Mouse (Mus musculus): Measurements from ENCODE around the gene Vps4a. TPM values are rescaled to one million over a fixed set of nuclear protein-coding genes. Genes with fewer than 3 reads are reported as not detected.
"Not testable (repeated sequence)": the region's sequence is repeated elsewhere in the genome, so short reads cannot be mapped to it uniquely, and the experiment has no call there.

Gene Vps4a
- polyA plus RNA-seq (2015; fragmentation: Nextera tagmentation; extraction: Ambion mirVana), result 72.1 and 72.5 TPM in 2 replicates

DNA sequence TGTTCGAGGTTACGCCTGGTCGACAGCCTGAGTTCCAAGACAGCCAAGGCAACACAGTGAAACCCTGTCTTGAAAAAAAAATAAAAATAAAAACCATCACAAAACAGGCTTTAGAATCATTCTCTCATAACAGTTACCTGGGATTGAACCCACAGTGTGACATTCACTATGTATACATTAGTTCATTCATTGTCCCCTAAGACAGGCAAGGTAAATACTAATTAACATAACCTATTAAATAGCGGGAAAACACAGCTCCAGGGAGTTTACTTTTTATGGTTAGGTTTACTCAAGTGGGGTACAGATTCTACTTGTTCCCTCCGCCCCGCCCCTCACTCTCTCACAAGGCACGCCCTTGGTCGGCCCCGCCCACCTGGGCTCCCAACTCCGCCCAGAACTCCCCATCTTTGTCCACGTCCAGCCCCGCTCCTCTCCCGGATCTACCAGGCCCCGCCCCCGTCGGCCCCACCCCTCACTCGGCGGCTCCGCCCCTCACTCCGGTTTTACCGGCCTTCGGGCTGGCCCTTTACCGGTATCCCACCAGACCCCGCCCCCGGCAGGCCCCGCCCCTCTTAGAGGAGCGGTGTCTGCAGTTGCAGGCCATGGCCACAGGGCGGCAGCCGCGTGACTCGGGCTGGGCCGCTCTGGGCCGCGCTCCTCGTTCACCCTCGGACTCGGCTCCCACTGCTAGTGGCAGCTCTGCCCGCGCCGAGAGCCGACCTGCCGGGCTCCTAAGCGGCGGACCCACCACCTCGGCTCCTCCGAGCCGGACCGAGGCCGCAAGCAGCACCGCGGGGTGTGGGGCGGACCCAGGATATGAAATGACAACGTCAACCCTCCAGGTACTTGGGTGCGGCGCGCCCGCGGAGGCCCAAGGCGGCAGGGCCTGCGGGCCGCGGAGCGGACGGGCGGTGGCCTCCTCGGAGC, at the start of gene Vps4a:
Vps4a (plus strand) TSS at position 573 of the 927 bp plus-strand sequence.
- Histone ChIP-seq H3K9ac (peak within 1 kb of the TSS; percentile 93), H3K27me3 (no peaks in the 10 kb centered on the region), H3K4me3 (replicated peaks) (peak within 1 kb of the TSS; percentile 96), H3K9me3 (replicated peaks) (no peaks in the 10 kb centered on the region), H3K36me3 (no peaks in the 10 kb centered on the region), H3K4me2 (replicated peaks) (peak within 1 kb of the TSS; percentile 72), H3K27ac (replicated peaks) (peak within 1 kb of the TSS; percentile 89), H3K4me1 (peaks cover 18% of the 10 kb centered on the region)
- 4% methylated on average over 66 of the region's 66 CpGs for WGBS
- ATAC-seq (ENCODE audit: insufficient number of reproducible peaks, low FRiP score, low TSS enrichment, low read depth), result peak; percentile 94

DNA sequence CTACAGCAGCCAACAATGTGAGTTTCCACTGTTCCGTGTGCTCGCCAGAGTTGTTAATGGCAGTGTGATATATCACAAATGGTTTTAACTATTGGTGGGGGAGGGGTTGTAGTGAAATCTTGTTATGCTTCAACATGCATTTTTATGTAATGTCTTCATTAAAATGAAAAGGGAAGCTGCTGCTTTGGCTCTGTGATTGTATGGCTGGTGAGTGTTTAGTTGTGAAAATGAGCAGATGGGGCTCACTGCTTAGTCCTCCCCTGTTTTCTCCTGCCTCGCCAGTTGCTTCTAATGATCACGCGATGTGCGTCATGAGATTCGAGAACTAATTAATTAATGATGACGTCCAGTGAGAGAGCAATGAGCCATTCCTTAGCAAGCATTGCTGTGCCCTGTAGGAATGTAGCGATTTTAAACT, 45.6 kb upstream of the Vps4a start:
- 66% methylated on average over 9 of the region's 9 CpGs for WGBS
- H3K27ac ChIP-seq (replicated peaks), result no peak overlapping the region
- no peak for ATAC-seq (ENCODE audit: insufficient number of reproducible peaks, low FRiP score, low TSS enrichment, low read depth)

DNA sequence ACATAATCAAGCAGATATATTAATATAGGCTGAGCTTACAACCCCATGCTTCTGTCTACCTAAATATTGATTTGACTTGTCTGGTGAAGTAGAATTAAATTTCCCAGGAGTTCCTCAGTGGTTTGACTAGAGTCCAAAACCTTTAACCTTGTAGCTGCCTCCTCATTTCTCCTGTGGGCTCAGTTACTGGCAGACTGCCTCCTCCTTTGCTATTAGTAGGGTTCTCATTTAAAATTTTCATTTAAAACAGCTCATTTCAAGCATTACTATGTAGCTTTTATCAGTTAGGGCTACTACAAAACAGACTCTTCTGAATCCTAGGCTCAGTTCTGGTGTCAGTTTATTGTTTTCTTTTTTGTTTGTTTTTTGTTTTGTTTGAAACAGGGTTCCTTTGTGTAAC, 45.1 kb upstream of the Vps4a start:
- peaks cover 5% of the 10 kb centered on the region; the same call in 1 of the 2 replicates for H3K36me3 ChIP-seq
- no peak overlapping the region for H3K4me2 ChIP-seq (replicated peaks)
- H3K9me3 ChIP-seq (replicated peaks), result no peaks in the 10 kb centered on the region
- H3K9ac ChIP-seq, result no peak overlapping the region
- H3K4me1 ChIP-seq, result no peaks in the 10 kb centered on the region
- ATAC-seq (ENCODE audit: insufficient number of reproducible peaks, low FRiP score, low TSS enrichment, low read depth), result no peak
- no peak overlapping the region for H3K27ac ChIP-seq (replicated peaks)
- no peak overlapping the region for H3K4me3 ChIP-seq (replicated peaks)
- H3K27me3 ChIP-seq, result no peaks in the 10 kb centered on the region

More for the DNA sequence above, 45.6 kb upstream of the Vps4a start:
- Histone ChIP-seq H3K9ac (no peak overlapping the region), H3K4me2 (replicated peaks) (no peak overlapping the region), H3K4me1 (no peaks in the 10 kb centered on the region), H3K27me3 (no peaks in the 10 kb centered on the region), H3K36me3 (peaks cover 2% of the 10 kb centered on the region; the same call in 1 of the 2 replicates), H3K9me3 (replicated peaks) (no peaks in the 10 kb centered on the region), H3K4me3 (replicated peaks) (no peak overlapping the region)

DNA sequence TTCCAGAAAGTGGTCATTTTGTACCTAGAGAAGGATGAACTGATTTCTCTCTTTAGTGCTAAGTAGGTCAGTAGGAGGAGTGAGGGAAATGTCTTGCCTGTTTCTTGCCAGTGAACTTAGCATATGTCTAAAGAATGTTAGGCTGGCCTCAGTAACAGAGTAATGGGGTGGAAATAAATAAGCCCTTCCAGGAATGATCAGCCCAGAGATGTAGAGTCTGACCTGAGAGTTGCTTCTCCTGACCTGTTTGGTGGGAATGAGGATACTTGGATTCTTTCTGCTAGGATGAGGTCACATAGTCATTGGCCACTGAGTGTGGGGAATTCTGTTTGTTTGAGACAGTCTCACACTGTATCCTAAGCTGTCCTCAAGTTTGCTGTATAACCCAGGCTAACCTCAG, 43.5 kb upstream of the Vps4a start:
- Histone ChIP-seq H3K4me3 (replicated peaks) (no peak overlapping the region), H3K4me2 (replicated peaks) (no peak overlapping the region), H3K4me1 (no peaks in the 10 kb centered on the region), H3K36me3 (peaks cover 17% of the 10 kb centered on the region), H3K9me3 (replicated peaks) (no peaks in the 10 kb centered on the region), H3K27me3 (no peaks in the 10 kb centered on the region), H3K9ac (no peak overlapping the region), H3K27ac (replicated peaks) (no peak overlapping the region)
- ATAC-seq (ENCODE audit: insufficient number of reproducible peaks, low FRiP score, low TSS enrichment, low read depth), result no peak

DNA sequence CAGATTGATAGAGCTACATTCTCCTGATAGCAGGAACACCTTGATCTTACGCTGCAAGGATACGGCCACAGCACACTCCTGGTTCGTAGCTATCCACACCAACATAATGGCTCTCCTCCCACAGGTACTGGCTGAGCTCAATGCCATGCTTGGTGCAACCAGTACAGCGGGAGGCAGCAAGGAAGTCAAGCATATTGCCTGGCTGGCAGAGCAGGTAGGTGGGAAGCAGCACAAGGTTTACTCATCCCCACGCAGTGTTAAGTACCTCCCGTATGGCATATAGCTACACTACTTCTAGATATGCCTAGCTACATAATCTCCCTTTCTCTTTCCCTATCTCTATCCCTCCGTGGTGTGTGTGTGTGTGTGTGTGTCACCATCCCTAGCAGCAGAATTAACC, 39.6 kb upstream of the Vps4a start:
- no peak overlapping the region for H3K4me3 ChIP-seq (replicated peaks)
- H3K36me3 ChIP-seq, result peaks cover 19% of the 10 kb centered on the region
- no peaks in the 10 kb centered on the region for H3K27me3 ChIP-seq
- H3K4me2 ChIP-seq (replicated peaks), result no peak overlapping the region
- H3K9me3 ChIP-seq (replicated peaks), result no peaks in the 10 kb centered on the region
- no peak overlapping the region for H3K9ac ChIP-seq
- H3K27ac ChIP-seq (replicated peaks), result no peak overlapping the region
- H3K4me1 ChIP-seq, result no peaks in the 10 kb centered on the region
- WGBS, result 97% methylated on average over 7 of the region's 7 CpGs
- ATAC-seq (ENCODE audit: insufficient number of reproducible peaks, low FRiP score, low TSS enrichment, low read depth), result no peak

DNA sequence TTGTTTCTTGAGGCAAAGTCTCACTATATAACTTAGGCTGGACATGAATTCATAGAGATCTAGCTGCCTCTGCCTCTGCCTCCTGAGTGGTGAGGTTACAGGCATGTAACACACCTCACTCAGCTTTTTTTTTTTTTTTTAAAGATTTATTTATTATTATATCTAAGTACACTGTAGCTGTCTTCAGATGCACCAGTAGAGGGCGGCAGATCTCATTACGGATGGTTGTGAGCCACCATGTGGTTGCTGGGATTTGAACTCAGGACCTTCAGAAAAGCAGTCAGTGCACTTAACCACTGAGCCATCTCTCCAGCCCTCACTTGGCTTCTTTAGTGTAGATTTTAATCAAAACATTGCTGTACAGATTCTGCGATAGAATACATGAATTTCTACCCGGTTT, 34.7 kb upstream of the Vps4a start:
- H3K4me2 ChIP-seq (replicated peaks); H3K27me3 ChIP-seq; H3K27ac ChIP-seq (replicated peaks); H3K9me3 ChIP-seq (replicated peaks); H3K4me3 ChIP-seq (replicated peaks); H3K4me1 ChIP-seq; ATAC-seq (ENCODE audit: insufficient number of reproducible peaks, low FRiP score, low TSS enrichment, low read depth); H3K9ac ChIP-seq: not testable (repeated sequence)
- WGBS, result 87% methylated on average over 4 of the region's 4 CpGs
- H3K36me3 ChIP-seq, result peaks cover 23% of the 10 kb centered on the region

DNA sequence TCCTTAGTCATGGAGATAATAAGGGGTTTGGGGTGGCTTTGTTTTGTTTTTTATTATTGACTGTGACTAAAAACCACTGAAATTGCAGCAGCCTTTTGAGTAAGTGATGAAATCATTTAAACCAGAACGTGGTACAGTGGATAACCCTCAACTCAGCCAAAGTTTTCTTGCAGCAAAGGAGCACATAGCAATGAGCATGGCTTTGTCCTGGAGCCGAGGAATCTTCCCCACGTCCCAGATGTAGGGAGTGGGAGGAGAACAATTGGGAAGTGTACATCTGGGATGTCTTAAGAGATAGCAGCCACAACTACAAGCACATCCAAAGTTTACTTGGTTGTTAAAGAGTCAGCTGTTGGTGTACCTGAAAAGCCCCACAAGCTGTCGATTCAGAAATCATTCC, 33.6 kb upstream of the Vps4a start:
- Histone ChIP-seq H3K4me1 (peaks cover 14% of the 10 kb centered on the region), H3K36me3 (peaks cover 15% of the 10 kb centered on the region; the same call in 1 of the 2 replicates), H3K9ac (no peak overlapping the region), H3K27me3 (no peaks in the 10 kb centered on the region), H3K4me3 (replicated peaks) (no peak overlapping the region), H3K9me3 (replicated peaks) (no peaks in the 10 kb centered on the region), H3K4me2 (replicated peaks) (no peak overlapping the region), H3K27ac (replicated peaks) (no peak overlapping the region)
- ATAC-seq (ENCODE audit: insufficient number of reproducible peaks, low FRiP score, low TSS enrichment, low read depth), result no peak
- WGBS, result 52% methylated on average over 4 of the region's 4 CpGs

DNA sequence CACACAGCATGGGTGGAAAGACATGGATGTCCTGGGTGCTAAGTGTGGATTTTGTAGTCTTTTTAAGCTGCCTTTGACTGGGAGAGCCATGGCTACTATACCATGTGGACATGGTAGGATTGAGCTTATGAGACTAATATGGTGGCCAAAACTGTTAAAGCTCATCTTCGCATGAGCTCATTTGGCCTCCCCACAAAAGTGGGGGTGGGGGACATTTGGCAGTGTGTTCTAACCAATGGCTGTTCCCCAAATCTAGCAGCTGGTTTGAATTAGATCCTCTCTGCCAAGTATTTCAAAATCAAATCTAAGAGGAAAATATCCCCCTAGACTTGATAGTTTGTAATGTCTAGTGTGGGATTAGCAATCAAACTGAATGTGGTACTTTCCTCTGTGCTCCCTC, 32.0 kb upstream of the Vps4a start:
- Histone ChIP-seq H3K4me3 (replicated peaks) (no peak overlapping the region), H3K4me1 (peaks cover 14% of the 10 kb centered on the region), H3K9ac (no peak overlapping the region), H3K27ac (replicated peaks) (0 out of 2 replicates have a peak overlapping the region, but pooled peaks have one; percentile 45), H3K4me2 (replicated peaks) (no peak overlapping the region), H3K9me3 (replicated peaks) (no peaks in the 10 kb centered on the region), H3K36me3 (peaks cover 15% of the 10 kb centered on the region; the same call in 1 of the 2 replicates), H3K27me3 (no peaks in the 10 kb centered on the region)
- 43% methylated on average over 1 of the region's 1 CpGs for WGBS
- ATAC-seq (ENCODE audit: insufficient number of reproducible peaks, low FRiP score, low TSS enrichment, low read depth), result peak; percentile 56; the same call in 1 of the 2 replicates

DNA sequence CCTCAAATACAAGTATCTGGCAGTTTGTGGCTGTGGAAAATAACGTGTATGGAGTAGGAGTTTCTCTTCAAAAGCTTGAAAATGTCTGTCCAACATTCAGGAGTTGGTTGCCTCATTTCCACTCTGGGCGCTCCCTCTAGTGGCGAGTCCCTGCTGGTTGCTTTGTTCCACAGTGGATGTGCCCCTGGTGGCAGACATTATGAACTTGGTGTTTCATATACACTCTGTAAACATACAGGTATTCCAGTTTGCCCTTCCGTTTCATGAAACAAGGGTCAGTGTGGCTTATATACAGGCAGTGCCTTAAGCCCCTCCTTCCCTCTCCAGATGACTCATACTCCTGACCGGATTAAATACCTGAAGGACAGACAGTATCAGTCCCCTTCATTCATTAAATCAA, 28.5 kb upstream of the Vps4a start:
- peaks cover 14% of the 10 kb centered on the region for H3K4me1 ChIP-seq
- H3K27ac ChIP-seq (replicated peaks), result no peak overlapping the region
- ATAC-seq (ENCODE audit: insufficient number of reproducible peaks, low FRiP score, low TSS enrichment, low read depth), result peak; percentile 43
- H3K9me3 ChIP-seq (replicated peaks), result no peaks in the 10 kb centered on the region
- H3K4me2 ChIP-seq (replicated peaks), result no peak overlapping the region
- no peak overlapping the region for H3K4me3 ChIP-seq (replicated peaks)
- H3K27me3 ChIP-seq, result no peaks in the 10 kb centered on the region
- WGBS, result 29% methylated on average over 5 of the region's 5 CpGs
- peaks cover 30% of the 10 kb centered on the region; the same call in 1 of the 2 replicates for H3K36me3 ChIP-seq
- H3K9ac ChIP-seq, result no peak overlapping the region

DNA sequence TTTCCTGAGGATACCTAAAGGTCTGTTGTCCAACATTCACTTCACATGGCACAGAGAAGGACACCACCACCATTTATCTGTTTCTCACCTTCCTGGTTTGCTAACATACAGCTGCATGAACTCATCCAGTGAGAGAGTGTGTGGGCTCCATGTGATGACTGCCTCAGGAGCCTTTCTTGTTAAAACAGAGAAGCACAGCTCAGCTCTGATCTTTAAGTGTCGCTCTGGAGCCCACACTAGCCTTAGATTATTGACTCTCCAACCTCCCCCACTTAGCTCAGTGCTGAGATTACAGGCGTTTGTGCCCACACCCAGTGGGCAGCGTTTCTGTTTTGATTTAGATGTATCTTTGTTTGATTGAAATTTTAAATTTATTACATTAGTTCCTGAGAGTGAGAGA, 23.2 kb upstream of the Vps4a start:
- H3K4me1 ChIP-seq, result no peaks in the 10 kb centered on the region
- no peak for ATAC-seq (ENCODE audit: insufficient number of reproducible peaks, low FRiP score, low TSS enrichment, low read depth)
- no peak overlapping the region for H3K4me2 ChIP-seq (replicated peaks)
- H3K27me3 ChIP-seq, result no peaks in the 10 kb centered on the region
- H3K27ac ChIP-seq (replicated peaks), result no peak overlapping the region
- H3K9ac ChIP-seq, result no peak overlapping the region
- peaks cover 59% of the 10 kb centered on the region for H3K36me3 ChIP-seq
- no peaks in the 10 kb centered on the region for H3K9me3 ChIP-seq (replicated peaks)
- no peak overlapping the region for H3K4me3 ChIP-seq (replicated peaks)
- 87% methylated on average over 3 of the region's 3 CpGs for WGBS

DNA sequence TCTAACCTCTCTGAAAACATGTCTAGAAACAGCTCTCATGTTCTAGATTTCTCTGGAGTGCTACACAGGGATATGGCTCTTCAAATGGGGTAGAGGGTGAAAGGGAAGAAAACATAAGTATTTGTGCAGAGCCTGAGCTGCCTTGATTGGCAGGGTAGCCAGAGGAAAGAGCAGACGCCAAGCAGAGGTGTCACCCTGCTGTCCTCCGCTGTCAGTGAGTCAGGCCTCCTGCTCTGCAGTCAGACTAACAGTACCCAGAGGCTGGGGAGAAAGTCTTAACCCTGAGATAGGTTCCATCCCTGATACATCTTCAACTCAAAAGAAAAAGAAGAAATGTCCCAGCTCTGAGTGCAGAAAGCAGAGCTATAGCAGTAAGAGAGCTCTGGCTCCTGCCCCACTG, 18.4 kb upstream of the Vps4a start:
- WGBS, result 71% methylated on average over 2 of the region's 2 CpGs
- H3K4me1 ChIP-seq, result no peaks in the 10 kb centered on the region
- no peak overlapping the region for H3K27ac ChIP-seq (replicated peaks)
- ATAC-seq (ENCODE audit: insufficient number of reproducible peaks, low FRiP score, low TSS enrichment, low read depth), result no peak
- no peaks in the 10 kb centered on the region for H3K9me3 ChIP-seq (replicated peaks)
- H3K4me3 ChIP-seq (replicated peaks), result no peak overlapping the region
- H3K4me2 ChIP-seq (replicated peaks), result no peak overlapping the region
- H3K27me3 ChIP-seq, result no peaks in the 10 kb centered on the region
- peaks cover 42% of the 10 kb centered on the region for H3K36me3 ChIP-seq
- H3K9ac ChIP-seq, result no peak overlapping the region

DNA sequence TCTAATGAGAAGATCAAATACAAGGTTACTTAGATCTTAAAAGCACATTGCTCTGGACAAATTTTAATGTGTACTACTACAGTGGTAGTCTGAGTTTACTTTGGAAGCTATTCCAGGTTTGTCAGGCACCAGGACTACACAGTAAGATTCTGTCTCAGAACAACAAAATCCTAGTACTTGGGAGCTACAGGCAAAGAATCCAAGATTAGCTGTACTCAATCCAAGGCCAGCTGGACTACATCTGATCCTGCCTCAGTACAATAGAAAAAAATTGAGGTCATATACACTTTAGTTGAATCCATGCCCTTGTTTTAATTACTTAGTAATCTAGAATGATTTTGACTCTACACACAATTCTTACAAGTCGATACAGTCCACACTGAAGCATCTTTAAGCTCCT, 16.1 kb upstream of the Vps4a start:
- no peak overlapping the region for H3K4me2 ChIP-seq (replicated peaks)
- WGBS, result 93% methylated on average over 1 of the region's 1 CpGs
- H3K4me1 ChIP-seq, result no peaks in the 10 kb centered on the region
- no peaks in the 10 kb centered on the region for H3K27me3 ChIP-seq
- no peak overlapping the region for H3K27ac ChIP-seq (replicated peaks)
- no peak overlapping the region for H3K9ac ChIP-seq
- ATAC-seq (ENCODE audit: insufficient number of reproducible peaks, low FRiP score, low TSS enrichment, low read depth), result no peak
- peaks cover 29% of the 10 kb centered on the region for H3K36me3 ChIP-seq
- H3K9me3 ChIP-seq (replicated peaks), result no peaks in the 10 kb centered on the region
- no peak overlapping the region for H3K4me3 ChIP-seq (replicated peaks)
